Mouse (Mus musculus) small intestine, adult 2 months (tissue): Measurements from ENCODE around the gene Timp2. TPM values are rescaled to one million over a fixed set of nuclear protein-coding genes. Genes with fewer than 3 reads are reported as not detected.
A peak's percentile ranks its signal among the peaks of the same experiment; 100 is the strongest.

Experiments
- H3K27ac ChIP-seq: fragments of 200-500 bp; 2 replicates; pipeline ENCODE4 v1.5.1; 2012; ENCODE audit warnings: low read depth, low read length, control low read depth, inconsistent platforms; ENCODE audit not compliant: insufficient read depth
- H3K27me3 ChIP-seq: fragments of 200-500 bp; 2 replicates; pipeline ENCODE4 v1.6.1; 2012; ENCODE audit warnings: mild to moderate bottlenecking, moderate library complexity, low read length, inconsistent platforms; ENCODE audit not compliant: control insufficient read depth, insufficient read depth
- H3K36me3 ChIP-seq: fragments of 200-500 bp; 2 replicates; pipeline ENCODE4 v1.6.1; 2012; ENCODE audit warnings: mild to moderate bottlenecking, low read length, control low read depth, inconsistent platforms; ENCODE audit not compliant: control insufficient read depth, insufficient read depth
- H3K4me1 ChIP-seq: fragments of 200-500 bp; 2 replicates; pipeline ENCODE4 v1.6.1; 2012; ENCODE audit warnings: low read length, inconsistent platforms, mixed read lengths; ENCODE audit not compliant: control insufficient read depth, insufficient read depth, insufficient read length
- H3K4me3 ChIP-seq: fragments of 200-500 bp; 2 replicates; pipeline ENCODE4 v1.5.1; 2012; ENCODE audit warnings: low read depth, mild to moderate bottlenecking, control low read depth, inconsistent platforms, low read length, moderate library complexity
- CTCF ChIP-seq: fragments of 200-500 bp; IDR thresholded peaks from 2 replicates; pipeline ENCODE4 v1.5.1; 2012; ENCODE audit warnings: low read depth, mild to moderate bottlenecking, control low read depth, inconsistent platforms, low read length, moderate library complexity, mixed read lengths; ENCODE audit not compliant: insufficient replicate concordance, insufficient read length; ENCODE audit errors: extremely low read depth
- POLR2A ChIP-seq: fragments of 200-500 bp; IDR thresholded peaks from 2 replicates; pipeline ENCODE4 v1.6.1; 2012; ENCODE audit warnings: low read depth, mild to moderate bottlenecking, control low read depth, inconsistent platforms, low read length, moderate library complexity
- WGBS: fragments of 180-500 bp; shearing (Covaris S2); methylation state at CpG from one replicate; pipeline ENCODE4 v1.1.7; 2018; 5-methylcytosine and 5-hydroxymethylcytosine counted together
- polyA plus RNA-seq: library from polyadenylated mRNA; depleted of rRNA; stranded (reverse); fragments of >200 nt; gene quantifications from 2 replicates; pipeline ENCODE4 v1.2.3, GENCODE M21; 2012; rRNA removed

Timp2 gene
- polyA plus RNA-seq, 1 experiment, result 27.7 TPM

- no peak for TF ChIP-seq POLR2A
- no peak for TF ChIP-seq CTCF
- H3K4me1 ChIP-seq, result peaks cover 3% of the 10 kb centered on the region
- H3K27ac ChIP-seq, result no peak overlapping the region; the same call in 1 of the 2 replicates
- H3K27me3 ChIP-seq, result no peaks in the 10 kb centered on the region
- H3K4me3 ChIP-seq, result no peak overlapping the region
- peaks cover 52% of the 10 kb centered on the region for H3K36me3 ChIP-seq
- WGBS, result 94% methylated on average over 8 of the region's 8 CpGs
Observed at GRCm38 (mm10) chr11:118259580-118259979, 96.0 kb downstream of the Timp2 start.

GRCm38 (mm10) chr11:118256371-118256770 lies 99.2 kb downstream of the Timp2 start:
- H3K27me3 ChIP-seq, result no peaks in the 10 kb centered on the region
- WGBS, result 86% methylated on average over 7 of the region's 7 CpGs
- H3K36me3 ChIP-seq, result peaks cover 25% of the 10 kb centered on the region
- H3K27ac ChIP-seq, result no peak overlapping the region
- H3K4me1 ChIP-seq, result peaks cover 7% of the 10 kb centered on the region
- no peak overlapping the region for H3K4me3 ChIP-seq
- TF ChIP-seq POLR2A, result no peak
- TF ChIP-seq CTCF, result no peak

GRCm38 (mm10) chr11:118254159-118254951 lies 101.2 kb downstream of the Timp2 start:
- H3K36me3 ChIP-seq, result peaks cover 10% of the 10 kb centered on the region
- peaks cover 8% of the 10 kb centered on the region for H3K4me1 ChIP-seq
- WGBS, result 24% methylated on average over 15 of the region's 15 CpGs
- H3K27ac ChIP-seq, result peak overlapping the region; percentile 40
- no peak overlapping the region for H3K4me3 ChIP-seq
- H3K27me3 ChIP-seq, result no peaks in the 10 kb centered on the region
- TF ChIP-seq POLR2A, result no peak
- no peak for TF ChIP-seq CTCF

DNA sequence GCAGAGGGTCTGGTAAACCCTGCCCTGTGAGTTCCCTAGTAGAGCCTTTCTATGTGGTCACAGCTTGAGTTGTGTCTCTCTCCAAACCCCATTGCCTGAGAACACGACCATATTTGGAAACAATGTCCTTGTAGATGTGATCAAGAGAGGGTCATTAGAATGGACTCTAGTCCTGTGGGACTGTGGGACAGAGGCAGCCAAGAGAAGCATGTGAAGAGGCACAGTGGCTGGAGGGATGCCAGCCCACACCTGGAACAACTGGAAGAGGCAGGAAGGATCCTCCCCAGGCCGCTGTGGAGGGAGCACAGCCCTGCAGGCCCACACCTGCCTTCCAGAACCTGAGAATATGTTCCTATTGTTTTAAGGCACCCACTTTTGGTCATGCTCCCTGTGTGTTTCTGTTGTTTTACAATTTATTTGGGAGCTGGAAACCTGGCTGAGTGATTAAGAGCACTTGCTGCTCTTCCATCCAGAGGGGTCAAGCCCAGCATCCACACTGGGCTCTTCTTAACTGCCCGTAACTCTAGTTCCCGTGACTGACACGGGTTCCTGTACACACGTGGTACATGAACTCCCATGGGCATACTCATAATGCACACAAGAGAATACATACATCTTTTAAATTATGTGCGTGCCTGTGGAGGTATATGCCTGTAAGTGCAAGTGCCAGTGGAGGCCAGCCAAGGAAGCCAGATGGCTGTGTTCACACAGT lies 101.9 kb downstream of the Timp2 start:
- 77% methylated on average over 7 of the region's 7 CpGs for WGBS
- Histone ChIP-seq H3K27me3 (no peaks in the 10 kb centered on the region), H3K4me1 (peaks cover 14% of the 10 kb centered on the region), H3K4me3 (no peak overlapping the region), H3K36me3 (peaks cover 3% of the 10 kb centered on the region; the same call in 1 of the 2 replicates), H3K27ac (peak overlapping the region; percentile 40; the same call in 1 of the 2 replicates)
- TF ChIP-seq CTCF (no peak), POLR2A (no peak)

Other genes with a start within 250 kb of the Timp2 start
- 0.04 and 0.14 TPM in 2 replicates for gene Dnah17, start 225.1 kb downstream of the Timp2 start, polyA plus RNA-seq
- gene Cyth1, start 107.1 kb downstream of the Timp2 start, polyA plus RNA-seq, result 8.5 and 19.6 TPM in 2 replicates
- gene Usp36, start 65.5 kb downstream of the Timp2 start, polyA plus RNA-seq, result 10.8 and 11.5 TPM in 2 replicates
- gene Cep295nl, start 13.2 kb downstream of the Timp2 start, polyA plus RNA-seq, result 0.04 TPM in 1 of 2 replicates, not detected in the other
- gene Lgals3bp, start 46.4 kb upstream of the Timp2 start, polyA plus RNA-seq, result 372 and 739 TPM in 2 replicates
- gene Cant1, start 63.3 kb upstream of the Timp2 start, polyA plus RNA-seq, result 73.6 and 158 TPM in 2 replicates
- gene C1qtnf1, start 72.5 kb upstream of the Timp2 start, polyA plus RNA-seq, result 3.3 and 4.3 TPM in 2 replicates
- gene Engase, start 121.1 kb upstream of the Timp2 start, polyA plus RNA-seq, result 12.3 and 18.3 TPM in 2 replicates